Mouse (Mus musculus) stomach, embryonic 16.5 days (tissue): ENCODE data around the gene E030018B13Rik. TPM values are rescaled to one million over a fixed set of nuclear protein-coding genes. Genes with fewer than 3 reads are reported as not detected.

Experiments
- ATAC-seq: fragments of 200-750 bp; cut with Nextera tagmentation; 2 replicates; pipeline ENCODE4 v1.8.0; 2017; ENCODE audit warnings: moderate number of reproducible peaks, moderate TSS enrichment; ENCODE audit not compliant: insufficient read depth, low FRiP score
- H3K27ac ChIP-seq: fragments of 300-500 bp; sonication (generic); 2 replicates; pipeline ENCODE4 v1.5.1; 2014; ENCODE audit warnings: low read length
- H3K27me3 ChIP-seq: fragments of 300-500 bp; sonication (generic); 2 replicates; pipeline ENCODE4 v1.6.1; 2014; ENCODE audit warnings: low read length, control low read depth, mixed read lengths; ENCODE audit not compliant: control insufficient read depth, insufficient read depth
- H3K36me3 ChIP-seq: fragments of 300-500 bp; sonication (generic); 2 replicates; pipeline ENCODE4 v1.6.1; 2014; ENCODE audit warnings: low read length; ENCODE audit not compliant: control insufficient read depth, insufficient read depth
- H3K4me1 ChIP-seq: fragments of 300-500 bp; sonication (generic); 2 replicates; pipeline ENCODE4 v1.6.1; 2014; ENCODE audit warnings: low read length, control low read depth, mixed read lengths; ENCODE audit not compliant: control insufficient read depth, insufficient read depth
- H3K4me2 ChIP-seq: fragments of 300-500 bp; sonication (generic); 2 replicates; pipeline ENCODE4 v1.6.1; 2014; ENCODE audit warnings: low read depth, low read length, mixed read lengths
- H3K4me3 ChIP-seq: fragments of 300-500 bp; sonication (generic); replicated peaks from 2 replicates; pipeline ENCODE4 v1.5.1; 2014; ENCODE audit warnings: mild to moderate bottlenecking, low read length
- H3K9ac ChIP-seq: fragments of 300-500 bp; sonication (generic); 2 replicates; pipeline ENCODE4 v1.6.1; 2014; ENCODE audit warnings: low read length
- H3K9me3 ChIP-seq: fragments of 300-500 bp; sonication (generic); replicated peaks from 2 replicates; pipeline ENCODE4 v1.6.1; 2016; ENCODE audit warnings: low read length, control low read depth; ENCODE audit not compliant: control insufficient read depth
- WGBS: fragments of 180-500 bp; shearing (Covaris S2); extraction: QIAGEN DNeasy Blood & Tissue Kit; methylation state at CpG from one replicate; pipeline ENCODE4 v1.1.7; 2014; 5-methylcytosine and 5-hydroxymethylcytosine counted together
- polyA plus RNA-seq: library from polyadenylated mRNA; unstranded; fragments of >200 nt; fragmentation: Nextera tagmentation; extraction: Ambion mirVana; gene quantifications from 2 replicates; pipeline ENCODE4 v1.2.1, GENCODE M21; 2015

The E030018B13Rik gene
- polyA plus RNA-seq, 1 experiment from 2014 or later, result not detected

GRCm38 (mm10) chr7:63885025-63885424, 31.6 kb upstream of the E030018B13Rik start:
- Histone ChIP-seq H3K4me1 (no peaks in the 10 kb centered on the region), H3K9ac (no peak overlapping the region), H3K27ac (no peak overlapping the region), H3K36me3 (0 out of 2 replicates have a peak, but pooled peaks cover 7% of the 10 kb centered on the region), H3K27me3 (no peaks in the 10 kb centered on the region), H3K4me3 (no peak overlapping the region), H3K9me3 (no peaks in the 10 kb centered on the region), H3K4me2 (no peak overlapping the region)
- WGBS, result 63% methylated on average over 7 of the region's 7 CpGs
- no peak for ATAC-seq

- Histone ChIP-seq H3K9me3 (no peaks in the 10 kb centered on the region), H3K27me3 (no peaks in the 10 kb centered on the region), H3K4me1 (no peaks in the 10 kb centered on the region), H3K36me3 (0 out of 2 replicates have a peak, but pooled peaks cover 14% of the 10 kb centered on the region), H3K9ac (no peak overlapping the region), H3K4me2 (no peak overlapping the region), H3K4me3 (no peak overlapping the region), H3K27ac (no peak overlapping the region)
- 53% methylated on average over 8 of the region's 8 CpGs for WGBS
- no peak for ATAC-seq
Observed at GRCm38 (mm10) chr7:63887034-63887551, 29.6 kb upstream of the E030018B13Rik start.

- no peak overlapping the region for H3K4me2 ChIP-seq
- no peak overlapping the region for H3K4me3 ChIP-seq
- H3K9ac ChIP-seq, result no peak overlapping the region
- H3K27ac ChIP-seq, result no peak overlapping the region
- no peaks in the 10 kb centered on the region for H3K4me1 ChIP-seq
- H3K36me3 ChIP-seq, result 0 out of 2 replicates have a peak, but pooled peaks cover 14% of the 10 kb centered on the region
- no peaks in the 10 kb centered on the region for H3K27me3 ChIP-seq
- 84% methylated on average over 10 of the region's 10 CpGs for WGBS
- ATAC-seq, result no peak
- H3K9me3 ChIP-seq, result no peaks in the 10 kb centered on the region
Observed at GRCm38 (mm10) chr7:63887602-63888123, 29.0 kb upstream of the E030018B13Rik start.

DNA sequence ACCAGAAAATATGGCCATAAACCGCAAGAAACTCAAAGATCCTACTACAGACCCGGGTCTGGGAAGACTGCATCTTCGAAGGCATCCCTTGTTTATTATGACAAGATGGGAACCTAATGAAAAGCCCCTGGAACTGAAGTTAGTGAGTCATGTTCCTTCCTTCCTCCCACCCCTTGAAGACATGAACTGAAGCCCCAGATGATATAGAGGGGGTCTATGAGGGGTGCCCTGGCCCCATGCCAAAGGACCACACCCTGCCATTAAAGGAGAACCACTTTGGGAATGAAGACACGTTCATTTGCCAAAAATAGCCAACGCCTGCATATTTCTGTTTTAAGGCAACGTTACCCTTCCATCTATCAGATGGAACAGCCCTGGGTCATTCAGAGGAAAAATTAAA, 28.0 kb upstream of the E030018B13Rik start:
- no peak for ATAC-seq
- Histone ChIP-seq H3K9ac (no peak overlapping the region), H3K4me2 (no peak overlapping the region), H3K36me3 (0 out of 2 replicates have a peak, but pooled peaks cover 14% of the 10 kb centered on the region), H3K27me3 (no peaks in the 10 kb centered on the region), H3K4me1 (no peaks in the 10 kb centered on the region), H3K27ac (no peak overlapping the region), H3K4me3 (no peak overlapping the region), H3K9me3 (no peaks in the 10 kb centered on the region)
- 65% methylated on average over 6 of the region's 6 CpGs for WGBS

GRCm38 (mm10) chr7:63889116-63889975, 27.3 kb upstream of the E030018B13Rik start:
- Histone ChIP-seq H3K36me3 (0 out of 2 replicates have a peak, but pooled peaks cover 14% of the 10 kb centered on the region), H3K9me3 (no peaks in the 10 kb centered on the region), H3K4me2 (no peak overlapping the region), H3K4me3 (no peak overlapping the region), H3K9ac (no peak overlapping the region), H3K27me3 (no peaks in the 10 kb centered on the region), H3K27ac (no peak overlapping the region), H3K4me1 (no peaks in the 10 kb centered on the region)
- no peak for ATAC-seq
- 73% methylated on average over 9 of the region's 9 CpGs for WGBS

DNA sequence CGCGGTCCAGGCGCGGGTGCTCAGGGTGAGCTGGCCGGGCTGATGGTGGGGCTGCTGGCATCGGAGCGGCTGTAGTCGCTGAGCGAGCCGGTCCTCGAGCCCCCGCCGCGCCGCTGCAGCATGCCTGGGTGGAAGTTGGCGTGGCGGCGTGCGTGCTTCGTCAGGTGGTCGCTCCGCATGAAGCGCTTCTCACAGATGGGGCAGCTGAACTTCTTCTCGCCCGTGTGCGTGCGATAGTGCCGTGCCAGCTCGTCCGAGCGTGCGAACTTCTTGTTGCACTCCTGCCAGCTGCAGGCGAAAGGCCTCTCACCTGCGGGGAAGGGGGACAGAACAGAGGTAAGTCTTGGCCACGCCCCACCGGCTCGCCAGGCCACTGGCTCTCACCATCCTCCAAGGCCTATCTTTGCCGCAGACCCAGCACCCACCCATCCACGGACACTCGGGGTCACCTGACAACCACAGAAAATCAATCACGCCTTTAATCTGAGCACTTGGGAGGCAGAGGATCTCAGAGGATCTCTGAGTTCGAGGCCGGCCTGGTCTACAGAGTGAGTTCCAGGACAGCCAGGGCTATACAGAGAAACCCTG, 25.1 kb upstream of the E030018B13Rik start:
- H3K36me3 ChIP-seq, result 0 out of 2 replicates have a peak, but pooled peaks cover 14% of the 10 kb centered on the region
- no peak overlapping the region for H3K4me2 ChIP-seq
- WGBS, result 70% methylated on average over 43 of the region's 43 CpGs
- no peaks in the 10 kb centered on the region for H3K9me3 ChIP-seq
- no peaks in the 10 kb centered on the region for H3K27me3 ChIP-seq
- no peak overlapping the region for H3K4me3 ChIP-seq
- H3K27ac ChIP-seq, result no peak overlapping the region
- H3K4me1 ChIP-seq, result peaks cover 8% of the 10 kb centered on the region
- no peak overlapping the region for H3K9ac ChIP-seq
- no peak for ATAC-seq

- H3K4me3 ChIP-seq, result no peak overlapping the region
- H3K9ac ChIP-seq, result no peak overlapping the region
- ATAC-seq, result no peak
- peaks cover 21% of the 10 kb centered on the region for H3K4me1 ChIP-seq
- H3K4me2 ChIP-seq, result no peak overlapping the region
- H3K27ac ChIP-seq, result no peak overlapping the region
- 89% methylated on average over 5 of the region's 5 CpGs for WGBS
- 0 out of 2 replicates have a peak, but pooled peaks cover 14% of the 10 kb centered on the region for H3K36me3 ChIP-seq
- H3K9me3 ChIP-seq, result no peaks in the 10 kb centered on the region
- H3K27me3 ChIP-seq, result no peaks in the 10 kb centered on the region
Observed at GRCm38 (mm10) chr7:63893201-63893600, 23.5 kb upstream of the E030018B13Rik start.

GRCm38 (mm10) chr7:63893729-63894128, 22.9 kb upstream of the E030018B13Rik start:
- Histone ChIP-seq H3K9me3 (no peaks in the 10 kb centered on the region), H3K27ac (no peak overlapping the region), H3K4me1 (peaks cover 24% of the 10 kb centered on the region), H3K4me2 (no peak overlapping the region), H3K36me3 (0 out of 2 replicates have a peak, but pooled peaks cover 14% of the 10 kb centered on the region), H3K27me3 (no peaks in the 10 kb centered on the region), H3K9ac (no peak overlapping the region), H3K4me3 (no peak overlapping the region)
- no peak for ATAC-seq
- WGBS, result 71% methylated on average over 4 of the region's 4 CpGs

DNA sequence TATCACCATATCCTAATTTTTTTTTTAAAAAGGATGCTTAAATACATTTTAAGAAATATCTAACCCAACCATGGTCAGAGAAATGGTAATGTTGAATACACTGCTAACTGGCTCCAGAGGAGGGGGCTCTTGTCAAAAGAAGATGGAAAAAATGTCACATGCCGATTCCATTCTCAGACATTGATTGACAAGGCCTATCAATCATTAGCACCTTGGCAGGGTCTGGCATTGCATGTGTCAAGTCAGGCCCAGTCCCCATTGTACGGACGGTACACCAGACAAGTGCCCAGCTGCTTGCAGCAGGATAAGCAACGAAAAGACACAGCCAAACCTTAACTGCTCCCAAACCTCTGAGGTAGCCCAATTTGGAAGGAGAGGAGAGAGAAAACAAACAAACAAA, 22.0 kb upstream of the E030018B13Rik start:
- peaks cover 24% of the 10 kb centered on the region for H3K4me1 ChIP-seq
- no peak overlapping the region for H3K4me2 ChIP-seq
- H3K4me3 ChIP-seq, result no peak overlapping the region
- no peak for ATAC-seq
- no peak overlapping the region for H3K27ac ChIP-seq
- WGBS, result 77% methylated on average over 4 of the region's 4 CpGs
- 0 out of 2 replicates have a peak, but pooled peaks cover 10% of the 10 kb centered on the region for H3K36me3 ChIP-seq
- no peaks in the 10 kb centered on the region for H3K27me3 ChIP-seq
- no peaks in the 10 kb centered on the region for H3K9me3 ChIP-seq
- H3K9ac ChIP-seq, result no peak overlapping the region
